Mouse (Mus musculus) lung, postnatal 0 days (tissue): ENCODE measurements around the gene Rgs6. TPM values are rescaled to one million over a fixed set of nuclear protein-coding genes. Genes with fewer than 3 reads are reported as not detected.

ENCODE experiments used
- ATAC-seq: fragments of 200-750 bp; cut with Nextera tagmentation; 2 replicates; pipeline ENCODE4 v1.8.0; 2017; ENCODE audit warnings: moderate library complexity
- DNase-seq: peaks from one replicate; pipeline ENCODE4 v3.0.0-alpha.2; 2016; ENCODE audit warnings: low spot score
- H3K27ac ChIP-seq: fragments of 300-500 bp; sonication (generic); 2 replicates; pipeline ENCODE4 v1.5.1; 2014; ENCODE audit warnings: antibody characterized with exemption, mild to moderate bottlenecking, low read length, mixed read lengths
- H3K27me3 ChIP-seq: fragments of 300-500 bp; sonication (generic); replicated peaks from 2 replicates; pipeline ENCODE4 v1.6.1; 2014; ENCODE audit warnings: low read length, mixed read lengths; ENCODE audit not compliant: insufficient read depth
- H3K36me3 ChIP-seq: fragments of 300-500 bp; sonication (generic); 2 replicates; pipeline ENCODE4 v1.6.1; 2014; ENCODE audit warnings: low read length, mixed read lengths; ENCODE audit not compliant: insufficient read depth
- H3K4me1 ChIP-seq: fragments of 300-500 bp; sonication (generic); 2 replicates; pipeline ENCODE4 v1.6.1; 2014; ENCODE audit warnings: antibody characterized with exemption, low read depth, low read length, mixed read lengths; ENCODE audit not compliant: insufficient read depth
- H3K4me2 ChIP-seq: fragments of 300-500 bp; sonication (generic); replicated peaks from 2 replicates; pipeline ENCODE4 v1.6.1; 2014; ENCODE audit warnings: low read depth, mild to moderate bottlenecking, low read length, moderate library complexity, mixed read lengths
- H3K4me3 ChIP-seq: fragments of 300-500 bp; sonication (generic); 2 replicates; pipeline ENCODE4 v1.5.1; 2014; ENCODE audit warnings: low read depth, low read length
- H3K9ac ChIP-seq: fragments of 300-500 bp; sonication (generic); replicated peaks from 2 replicates; pipeline ENCODE4 v1.6.1; 2014; ENCODE audit warnings: low read depth, mild to moderate bottlenecking
- H3K9me3 ChIP-seq: fragments of 300-500 bp; sonication (generic); 2 replicates; pipeline ENCODE4 v1.6.1; 2016; ENCODE audit warnings: low read length, mixed read lengths
- CTCF ChIP-seq: IDR thresholded peaks from 2 replicates; pipeline ENCODE4 v1.5.1; 2016; ENCODE audit warnings: antibody characterized with exemption, mild to moderate bottlenecking
- EP300 ChIP-seq: IDR thresholded peaks from 2 replicates; pipeline ENCODE4 v1.6.1; 2016; ENCODE audit warnings: antibody characterized with exemption, mild to moderate bottlenecking, control low read depth
- WGBS: fragments of 180-500 bp; shearing (Covaris S2); extraction: QIAGEN DNeasy Blood & Tissue Kit; methylation state at CpG from one replicate; pipeline ENCODE4 v1.1.7; 2014; 5-methylcytosine and 5-hydroxymethylcytosine counted together
- polyA plus RNA-seq: library from polyadenylated mRNA; unstranded; fragments of >200 nt; fragmentation: Nextera tagmentation; extraction: Ambion mirVana; gene quantifications from 2 replicates; pipeline ENCODE4 v1.2.1, GENCODE M21; 2015

Rgs6 gene
- polyA plus RNA-seq, 1 experiment from 2014 or later: 2.6 TPM

- no peak for TF ChIP-seq EP300
- Histone ChIP-seq H3K9me3 (no peaks in the 10 kb centered on the region), H3K36me3 (no peaks in the 10 kb centered on the region), H3K27me3 (no peaks in the 10 kb centered on the region), H3K4me3 (no peak overlapping the region), H3K4me2 (no peak overlapping the region), H3K27ac (no peak overlapping the region), H3K4me1 (no peaks in the 10 kb centered on the region), H3K9ac (no peak overlapping the region)
- 87% methylated on average over 5 of the region's 5 CpGs for WGBS
- no peak for DNase-seq
- ATAC-seq: no peak
Observed at GRCm38 (mm10) chr12:82780936-82781335, 192.8 kb downstream of the Rgs6 start.

- H3K27ac ChIP-seq: no peak overlapping the region
- no peaks in the 10 kb centered on the region for H3K4me1 ChIP-seq
- H3K4me2 ChIP-seq: no peak overlapping the region
- TF ChIP-seq EP300 (no peak), CTCF (no peak)
- no peak for ATAC-seq
- no peak overlapping the region for H3K9ac ChIP-seq
- DNase-seq: no peak
- H3K36me3 ChIP-seq: no peaks in the 10 kb centered on the region
- no peaks in the 10 kb centered on the region for H3K9me3 ChIP-seq
- no peaks in the 10 kb centered on the region for H3K27me3 ChIP-seq
- WGBS: 80% methylated on average over 5 of the region's 5 CpGs
- no peak overlapping the region for H3K4me3 ChIP-seq
Observed at GRCm38 (mm10) chr12:82781414-82781813, 193.3 kb downstream of the Rgs6 start.

GRCm38 (mm10) chr12:82792122-82792521 is 204.0 kb downstream of the Rgs6 start:
- H3K27me3 ChIP-seq: no peaks in the 10 kb centered on the region
- no peaks in the 10 kb centered on the region for H3K36me3 ChIP-seq
- WGBS: 52% methylated on average over 3 of the region's 3 CpGs
- DNase-seq: peak; percentile 52
- H3K4me3 ChIP-seq: no peak overlapping the region
- no peak overlapping the region for H3K27ac ChIP-seq
- no peak overlapping the region for H3K4me2 ChIP-seq
- H3K9me3 ChIP-seq: no peaks in the 10 kb centered on the region
- no peaks in the 10 kb centered on the region for H3K4me1 ChIP-seq
- H3K9ac ChIP-seq: no peak overlapping the region
- peak; percentile 57; the same call in 1 of the 2 replicates for ATAC-seq
- TF ChIP-seq EP300 (no peak), CTCF (no peak)

- DNase-seq (no peak), ATAC-seq (no peak)
- H3K9me3 ChIP-seq: no peaks in the 10 kb centered on the region
- H3K4me1 ChIP-seq: no peaks in the 10 kb centered on the region
- no peak for TF ChIP-seq EP300
- no peak for TF ChIP-seq CTCF
- H3K36me3 ChIP-seq: no peaks in the 10 kb centered on the region
- H3K27ac ChIP-seq: no peak overlapping the region
- 60% methylated on average over 6 of the region's 6 CpGs for WGBS
- H3K9ac ChIP-seq: no peak overlapping the region
- no peak overlapping the region for H3K4me2 ChIP-seq
- no peaks in the 10 kb centered on the region for H3K27me3 ChIP-seq
- no peak overlapping the region for H3K4me3 ChIP-seq
Observed at GRCm38 (mm10) chr12:82799892-82800291, 211.8 kb downstream of the Rgs6 start.

GRCm38 (mm10) chr12:82801736-82802135 is 213.6 kb downstream of the Rgs6 start:
- no peak for ATAC-seq
- Histone ChIP-seq H3K4me1 (no peaks in the 10 kb centered on the region), H3K4me3 (no peak overlapping the region), H3K4me2 (no peak overlapping the region), H3K27ac (no peak overlapping the region), H3K9me3 (no peaks in the 10 kb centered on the region), H3K9ac (no peak overlapping the region), H3K36me3 (no peaks in the 10 kb centered on the region), H3K27me3 (no peaks in the 10 kb centered on the region)
- 80% methylated on average over 6 of the region's 6 CpGs for WGBS
- DNase-seq: no peak
- TF ChIP-seq EP300 (no peak), CTCF (no peak)

- no peaks in the 10 kb centered on the region for H3K4me1 ChIP-seq
- ATAC-seq (no peak), DNase-seq (no peak)
- H3K9ac ChIP-seq: no peak overlapping the region
- no peaks in the 10 kb centered on the region for H3K36me3 ChIP-seq
- H3K9me3 ChIP-seq: no peaks in the 10 kb centered on the region
- no peak overlapping the region for H3K4me3 ChIP-seq
- 81% methylated on average over 5 of the region's 5 CpGs for WGBS
- H3K27ac ChIP-seq: no peak overlapping the region
- no peak overlapping the region for H3K4me2 ChIP-seq
- H3K27me3 ChIP-seq: no peaks in the 10 kb centered on the region
- TF ChIP-seq EP300: no peak
- no peak for TF ChIP-seq CTCF
Observed at GRCm38 (mm10) chr12:82802711-82803110, 214.6 kb downstream of the Rgs6 start.

- TF ChIP-seq EP300: no peak
- H3K27ac ChIP-seq: no peak overlapping the region
- DNase-seq (no peak), ATAC-seq (no peak)
- H3K4me3 ChIP-seq: no peak overlapping the region
- WGBS: 94% methylated on average over 4 of the region's 4 CpGs
- H3K36me3 ChIP-seq: no peaks in the 10 kb centered on the region
- no peak overlapping the region for H3K4me2 ChIP-seq
- no peaks in the 10 kb centered on the region for H3K9me3 ChIP-seq
- no peaks in the 10 kb centered on the region for H3K27me3 ChIP-seq
- no peaks in the 10 kb centered on the region for H3K4me1 ChIP-seq
- no peak overlapping the region for H3K9ac ChIP-seq
Observed at GRCm38 (mm10) chr12:82805167-82805566, 217.1 kb downstream of the Rgs6 start.
